Mouse (Mus musculus): ENCODE data around the gene Tomm70a. TPM values are rescaled to one million over a fixed set of nuclear protein-coding genes. Genes with fewer than 3 reads are reported as not detected.
A peak's percentile ranks its signal among the peaks of the same experiment; 100 is the strongest.

Gene Tomm70a
- polyA plus RNA-seq, 1 experiment from 2014 or later, result 71.1 TPM

DNA sequence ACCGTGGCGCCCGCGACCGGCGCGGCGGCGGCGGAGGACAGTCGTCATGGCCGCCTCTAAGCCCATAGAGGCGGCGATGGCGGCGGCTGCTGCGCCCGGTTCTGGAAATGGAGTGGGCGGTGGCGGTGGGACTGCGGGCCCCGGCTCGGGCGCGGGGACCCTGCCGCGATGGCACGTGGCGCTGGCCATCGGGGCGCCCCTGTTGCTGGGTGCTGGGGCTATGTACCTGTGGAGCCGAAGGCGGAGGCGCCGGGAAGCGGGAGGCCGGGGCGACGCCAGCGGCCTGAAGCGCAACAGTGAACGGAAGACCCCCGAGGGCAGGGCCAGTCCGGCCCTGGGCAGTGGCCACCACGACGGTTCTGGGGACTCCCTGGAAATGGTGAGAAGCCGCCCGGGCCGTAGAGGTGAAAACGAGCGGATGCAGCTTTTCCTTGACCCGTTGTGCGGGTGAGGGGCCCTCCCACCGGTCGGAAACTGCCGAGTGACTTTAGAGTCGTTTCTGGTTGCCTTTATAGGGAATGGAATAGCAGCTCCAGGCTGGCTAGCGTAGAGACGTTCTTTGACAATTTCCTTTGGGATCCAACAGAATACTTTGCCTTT is 413 bp downstream of the Tomm70a start:
- H3K9ac ChIP-seq, result peak overlapping the region; percentile 94

GRCm38 (mm10) chr16:57122682-57123445 is 1.4 kb downstream of the Tomm70a start:
- WGBS, result 60% methylated on average over 6 of the region's 6 CpGs

More for the DNA sequence above, 413 bp downstream of the Tomm70a start:
- Histone ChIP-seq H3K9me3 (no peaks in the 10 kb centered on the region), H3K36me3 (no peaks in the 10 kb centered on the region), H3K4me2 (replicated peaks) (peak overlapping the region; percentile 70), H3K27me3 (replicated peaks) (no peaks in the 10 kb centered on the region), H3K4me1 (peaks cover 18% of the 10 kb centered on the region), H3K27ac (peak overlapping the region; percentile 78; the same call in 1 of the 2 replicates), H3K4me3 (peak overlapping the region; percentile 99)
- ATAC-seq (ENCODE audit: low FRiP score, low read depth), result no peak
- WGBS, result under 1% methylated on average over 59 of the region's 59 CpGs

GRCm38 (mm10) chr16:57126268-57126667 is 4.8 kb downstream of the Tomm70a start:
- H3K9me3 ChIP-seq, result no peaks in the 10 kb centered on the region
- peaks cover 18% of the 10 kb centered on the region for H3K4me1 ChIP-seq
- WGBS, result 71% methylated on average over 4 of the region's 4 CpGs
- no peaks in the 10 kb centered on the region for H3K27me3 ChIP-seq (replicated peaks)
- H3K4me2 ChIP-seq (replicated peaks), result no peak overlapping the region
- H3K36me3 ChIP-seq, result no peaks in the 10 kb centered on the region
- H3K4me3 ChIP-seq, result no peak overlapping the region
- no peak overlapping the region for H3K9ac ChIP-seq
- H3K27ac ChIP-seq, result no peak overlapping the region
- no peak for ATAC-seq (ENCODE audit: low FRiP score, low read depth)

More at GRCm38 (mm10) chr16:57122682-57123445, 1.4 kb downstream of the Tomm70a start:
- no peak overlapping the region for H3K27ac ChIP-seq
- H3K4me2 ChIP-seq (replicated peaks), result peak overlapping the region; percentile 70
- H3K9me3 ChIP-seq, result no peaks in the 10 kb centered on the region
- H3K36me3 ChIP-seq, result no peaks in the 10 kb centered on the region
- H3K27me3 ChIP-seq (replicated peaks), result no peaks in the 10 kb centered on the region
- peaks cover 18% of the 10 kb centered on the region for H3K4me1 ChIP-seq
- ATAC-seq (ENCODE audit: low FRiP score, low read depth), result no peak
- peak overlapping the region; percentile 99 for H3K4me3 ChIP-seq
- H3K9ac ChIP-seq, result peak overlapping the region; percentile 94

GRCm38 (mm10) chr16:57127825-57128224 is 6.3 kb downstream of the Tomm70a start:
- Histone ChIP-seq H3K27ac (no peak overlapping the region), H3K27me3 (replicated peaks) (no peaks in the 10 kb centered on the region), H3K36me3 (no peaks in the 10 kb centered on the region), H3K9ac (no peak overlapping the region), H3K4me2 (replicated peaks) (no peak overlapping the region), H3K4me3 (no peak overlapping the region), H3K9me3 (no peaks in the 10 kb centered on the region), H3K4me1 (peaks cover 14% of the 10 kb centered on the region)
- ATAC-seq (ENCODE audit: low FRiP score, low read depth), result no peak
- WGBS, result 94% methylated on average over 2 of the region's 2 CpGs

DNA sequence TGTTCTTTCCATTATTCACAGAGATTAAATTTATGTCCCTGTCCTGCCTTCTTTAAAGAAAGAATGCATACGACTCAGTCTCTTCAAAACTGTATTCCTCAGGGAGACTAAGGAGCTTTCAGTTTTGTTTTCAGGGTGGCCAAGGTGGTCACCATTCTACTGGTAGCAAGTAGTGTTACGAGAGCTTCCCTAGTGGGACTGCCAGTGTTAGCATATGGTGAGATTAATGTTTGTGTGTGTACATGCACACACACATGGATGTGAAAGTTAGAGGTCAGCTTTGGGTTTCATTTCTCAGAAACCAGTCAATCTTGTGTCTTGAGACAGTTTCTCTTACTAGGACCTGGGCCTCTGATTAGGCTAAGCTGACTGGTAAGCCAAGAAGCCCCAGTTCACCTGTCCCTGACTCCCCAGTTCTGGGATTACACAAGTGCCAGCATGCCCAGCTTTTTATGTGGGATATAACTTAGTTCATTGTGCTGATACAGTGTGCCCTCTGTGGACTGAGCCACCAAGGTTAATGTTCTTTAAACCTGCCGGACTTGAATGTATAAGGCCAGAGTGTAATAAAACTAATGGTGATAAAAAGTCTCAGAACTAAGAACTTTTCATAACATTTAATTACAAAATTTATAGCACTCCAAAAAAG is 9.4 kb downstream of the Tomm70a start:
- ATAC-seq (ENCODE audit: low FRiP score, low read depth), result no peak
- WGBS, result 51% methylated on average over 3 of the region's 3 CpGs
- no peak overlapping the region for H3K27ac ChIP-seq
- no peaks in the 10 kb centered on the region for H3K9me3 ChIP-seq
- no peak overlapping the region for H3K4me2 ChIP-seq (replicated peaks)
- H3K4me1 ChIP-seq, result peaks cover 3% of the 10 kb centered on the region; the same call in 1 of the 2 replicates
- H3K9ac ChIP-seq, result no peak overlapping the region
- peaks cover 7% of the 10 kb centered on the region for H3K36me3 ChIP-seq
- H3K27me3 ChIP-seq (replicated peaks), result no peaks in the 10 kb centered on the region
- H3K4me3 ChIP-seq, result no peak overlapping the region

DNA sequence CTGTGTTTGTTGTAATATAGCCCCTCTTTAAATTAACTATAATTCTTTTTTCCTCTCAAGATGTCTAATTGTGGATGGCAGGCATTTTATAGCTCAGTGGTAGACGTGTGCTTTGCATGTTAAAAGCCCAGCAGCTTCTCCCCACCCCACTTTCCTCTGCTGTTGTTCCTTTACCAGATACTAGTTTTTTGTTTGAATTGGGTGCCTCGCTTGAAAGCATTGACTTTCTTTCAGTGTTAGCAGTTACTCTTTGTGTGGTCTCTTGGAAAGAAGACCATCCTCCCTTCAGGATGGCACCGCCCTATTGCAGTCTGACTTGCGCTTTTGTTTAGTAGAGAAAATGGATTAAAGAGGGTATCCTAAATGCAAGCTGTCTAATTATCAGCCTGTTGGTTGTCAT is 10.0 kb downstream of the Tomm70a start:
- H3K36me3 ChIP-seq, result peaks cover 14% of the 10 kb centered on the region
- H3K27ac ChIP-seq, result no peak overlapping the region
- H3K4me2 ChIP-seq (replicated peaks), result no peak overlapping the region
- no peaks in the 10 kb centered on the region for H3K27me3 ChIP-seq (replicated peaks)
- peaks cover 3% of the 10 kb centered on the region; the same call in 1 of the 2 replicates for H3K4me1 ChIP-seq
- H3K4me3 ChIP-seq, result no peak overlapping the region
- no peaks in the 10 kb centered on the region for H3K9me3 ChIP-seq
- H3K9ac ChIP-seq, result no peak overlapping the region
- WGBS, result 31% methylated on average over 4 of the region's 4 CpGs
- peak; percentile 61 for ATAC-seq (ENCODE audit: low FRiP score, low read depth)

DNA sequence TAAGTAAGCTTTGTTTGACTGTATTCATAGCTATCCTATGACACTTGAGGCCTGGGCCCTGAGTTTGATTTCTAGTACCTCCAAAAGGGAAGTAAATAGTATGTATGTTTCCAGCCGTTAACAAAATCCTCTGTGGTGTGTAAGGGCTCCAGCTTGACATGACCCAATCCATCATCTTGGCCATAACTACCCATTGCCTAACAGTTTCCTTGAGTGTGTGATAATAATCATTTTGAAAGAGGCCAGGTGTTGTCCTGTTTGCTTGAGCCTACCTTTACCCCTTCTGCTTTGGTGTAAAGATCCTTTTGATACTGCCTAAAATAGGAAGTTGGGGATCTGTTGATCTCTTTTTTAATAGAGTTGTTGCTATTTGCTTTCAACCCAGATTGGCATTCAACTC is 10.8 kb downstream of the Tomm70a start:
- no peaks in the 10 kb centered on the region for H3K9me3 ChIP-seq
- H3K27ac ChIP-seq, result no peak overlapping the region
- ATAC-seq (ENCODE audit: low FRiP score, low read depth), result no peak
- H3K4me1 ChIP-seq, result peaks cover 3% of the 10 kb centered on the region; the same call in 1 of the 2 replicates
- no peak overlapping the region for H3K4me3 ChIP-seq
- H3K4me2 ChIP-seq (replicated peaks), result no peak overlapping the region
- 76% methylated on average over 1 of the region's 1 CpGs for WGBS
- no peak overlapping the region for H3K9ac ChIP-seq
- H3K27me3 ChIP-seq (replicated peaks), result no peaks in the 10 kb centered on the region
- peaks cover 18% of the 10 kb centered on the region for H3K36me3 ChIP-seq

GRCm38 (mm10) chr16:57133611-57134010 is 12.1 kb downstream of the Tomm70a start:
- peaks cover 3% of the 10 kb centered on the region; the same call in 1 of the 2 replicates for H3K4me1 ChIP-seq
- WGBS, result 95% methylated on average over 6 of the region's 6 CpGs

GRCm38 (mm10) chr16:57144741-57145140 is 23.2 kb downstream of the Tomm70a start:
- Histone ChIP-seq H3K4me3 (no peak overlapping the region), H3K9ac (no peak overlapping the region), H3K27ac (no peak overlapping the region), H3K9me3 (no peaks in the 10 kb centered on the region), H3K36me3 (peaks cover 33% of the 10 kb centered on the region), H3K4me2 (replicated peaks) (no peak overlapping the region), H3K4me1 (no peaks in the 10 kb centered on the region), H3K27me3 (replicated peaks) (no peaks in the 10 kb centered on the region)
- 97% methylated on average over 5 of the region's 5 CpGs for WGBS
- no peak for ATAC-seq (ENCODE audit: low FRiP score, low read depth)

More at GRCm38 (mm10) chr16:57133611-57134010, 12.1 kb downstream of the Tomm70a start:
- Histone ChIP-seq H3K27ac (no peak overlapping the region), H3K4me3 (no peak overlapping the region), H3K36me3 (peaks cover 24% of the 10 kb centered on the region), H3K4me2 (replicated peaks) (no peak overlapping the region), H3K9ac (no peak overlapping the region), H3K27me3 (replicated peaks) (no peaks in the 10 kb centered on the region), H3K9me3 (no peaks in the 10 kb centered on the region)
- ATAC-seq (ENCODE audit: low FRiP score, low read depth), result no peak

GRCm38 (mm10) chr16:57151437-57151836 is 29.9 kb downstream of the Tomm70a start:
- Histone ChIP-seq H3K9ac (no peak overlapping the region), H3K36me3 (peaks cover 53% of the 10 kb centered on the region), H3K4me1 (no peaks in the 10 kb centered on the region), H3K4me3 (no peak overlapping the region), H3K4me2 (replicated peaks) (no peak overlapping the region), H3K27me3 (replicated peaks) (no peaks in the 10 kb centered on the region), H3K27ac (no peak overlapping the region), H3K9me3 (no peaks in the 10 kb centered on the region)
- no peak for ATAC-seq (ENCODE audit: low FRiP score, low read depth)
- WGBS, result 97% methylated on average over 4 of the region's 4 CpGs

GRCm38 (mm10) chr16:57155899-57156298 is 34.4 kb downstream of the Tomm70a start:
- no peak overlapping the region for H3K27ac ChIP-seq
- H3K27me3 ChIP-seq (replicated peaks), result no peaks in the 10 kb centered on the region
- no peaks in the 10 kb centered on the region for H3K4me1 ChIP-seq
- H3K4me3 ChIP-seq, result no peak overlapping the region
- no peak overlapping the region for H3K9ac ChIP-seq
- peaks cover 51% of the 10 kb centered on the region for H3K36me3 ChIP-seq
- H3K9me3 ChIP-seq, result no peaks in the 10 kb centered on the region
- no peak overlapping the region for H3K4me2 ChIP-seq (replicated peaks)
- ATAC-seq (ENCODE audit: low FRiP score, low read depth), result no peak

DNA sequence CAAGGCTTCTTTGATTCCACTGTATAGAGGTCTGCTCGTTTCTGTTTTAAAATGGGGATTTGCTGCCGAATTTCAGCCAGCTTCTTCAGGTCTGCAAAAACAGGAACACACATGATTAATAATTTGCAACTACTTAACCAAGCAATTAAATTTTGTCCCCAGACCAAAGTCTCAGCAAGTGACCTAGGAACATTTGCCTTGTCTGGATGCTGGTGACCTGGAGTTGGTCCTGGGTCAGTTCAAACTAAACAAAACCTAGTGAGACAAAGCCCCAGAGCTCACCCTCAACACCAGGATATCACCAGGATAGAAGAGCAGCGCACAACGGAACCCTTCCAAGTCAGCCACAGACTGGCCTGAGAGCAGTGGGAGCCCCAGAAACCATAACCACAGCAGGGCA is 35.6 kb downstream of the Tomm70a start:
- WGBS, result 94% methylated on average over 4 of the region's 4 CpGs
- Histone ChIP-seq H3K27ac (no peak overlapping the region), H3K4me1 (no peaks in the 10 kb centered on the region), H3K9ac (no peak overlapping the region), H3K4me2 (replicated peaks) (no peak overlapping the region), H3K4me3 (no peak overlapping the region), H3K9me3 (no peaks in the 10 kb centered on the region), H3K27me3 (replicated peaks) (no peaks in the 10 kb centered on the region), H3K36me3 (peaks cover 41% of the 10 kb centered on the region)
- ATAC-seq (ENCODE audit: low FRiP score, low read depth), result no peak
